Mouse (Mus musculus): ENCODE results near the gene Haao.

The Haao gene

DNA sequence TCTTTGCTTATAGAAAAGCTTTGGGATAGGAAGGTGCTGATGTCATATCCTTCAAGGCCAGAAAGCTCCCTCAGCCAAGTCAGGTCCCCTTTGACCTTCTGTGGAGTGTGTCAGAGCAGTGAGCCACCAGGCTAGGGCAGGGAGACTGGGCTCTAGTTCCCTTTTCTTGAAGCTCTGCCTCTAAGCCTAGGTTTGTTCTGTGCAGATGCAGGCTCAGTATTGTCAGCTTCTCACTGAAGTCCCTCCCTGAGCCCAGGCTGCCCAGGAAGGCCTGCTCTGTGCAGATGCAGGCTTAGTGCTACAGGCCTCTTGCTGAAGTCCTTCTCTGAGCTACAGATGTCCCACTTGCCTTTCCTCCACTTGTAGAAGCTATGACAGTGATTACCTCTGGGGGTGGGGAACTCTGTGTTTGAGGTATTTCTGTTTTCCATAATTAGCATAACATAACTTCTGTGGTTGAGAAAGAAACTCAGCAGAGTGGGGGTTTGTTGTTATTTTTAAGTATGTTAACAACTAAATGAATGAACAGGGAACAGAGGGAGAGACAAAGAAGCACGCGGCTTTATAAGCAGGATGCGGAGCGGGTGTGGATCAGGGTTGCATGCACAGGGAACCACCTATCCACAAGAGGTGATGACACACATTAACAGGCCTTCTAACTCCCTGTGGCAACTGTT, 17.0 kb downstream of the Haao start:
- DNase-seq, result peak; percentile 77 to 79

DNA sequence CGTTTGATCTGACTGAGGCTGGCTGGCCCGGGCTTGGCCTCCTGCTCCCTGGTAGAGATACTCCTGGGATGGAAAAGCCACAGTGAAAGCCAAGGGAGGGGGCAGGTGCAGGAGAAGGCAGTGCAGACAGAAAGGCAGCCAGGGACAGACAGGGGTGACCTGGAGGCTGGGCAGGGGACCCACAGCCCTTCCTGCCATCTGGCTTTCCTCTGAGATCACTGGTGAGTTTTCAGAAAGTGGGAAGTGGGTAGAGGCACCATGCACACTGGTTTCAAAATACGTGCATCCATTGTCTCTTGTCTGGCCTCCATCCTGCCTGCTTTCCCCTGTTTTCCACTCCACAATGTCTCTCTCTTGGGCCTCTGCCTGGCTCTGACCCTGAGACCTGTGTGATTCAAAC, 18.4 kb downstream of the Haao start:
- no peak for DNase-seq

DNA sequence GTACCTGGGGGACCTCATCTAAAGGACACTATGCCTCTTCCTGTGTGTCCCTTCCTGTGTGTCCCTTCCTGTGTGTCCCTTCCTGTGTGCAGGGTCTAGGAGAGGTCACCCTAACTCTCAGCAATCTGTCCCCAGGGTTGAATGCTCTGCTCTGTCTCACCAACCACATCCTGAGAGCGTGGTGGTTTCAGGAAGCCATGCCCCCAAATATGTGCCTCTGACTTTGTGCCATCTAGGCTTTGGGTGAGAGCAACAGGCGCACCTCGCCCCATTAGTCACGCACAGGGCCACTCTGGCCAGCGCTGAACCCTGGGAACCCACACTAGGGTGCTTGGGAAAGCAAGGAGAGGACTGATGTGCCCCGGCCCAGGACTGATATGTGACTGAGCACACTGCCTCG, 23.9 kb downstream of the Haao start:
- peak; percentile 53 to 54 for DNase-seq

DNA sequence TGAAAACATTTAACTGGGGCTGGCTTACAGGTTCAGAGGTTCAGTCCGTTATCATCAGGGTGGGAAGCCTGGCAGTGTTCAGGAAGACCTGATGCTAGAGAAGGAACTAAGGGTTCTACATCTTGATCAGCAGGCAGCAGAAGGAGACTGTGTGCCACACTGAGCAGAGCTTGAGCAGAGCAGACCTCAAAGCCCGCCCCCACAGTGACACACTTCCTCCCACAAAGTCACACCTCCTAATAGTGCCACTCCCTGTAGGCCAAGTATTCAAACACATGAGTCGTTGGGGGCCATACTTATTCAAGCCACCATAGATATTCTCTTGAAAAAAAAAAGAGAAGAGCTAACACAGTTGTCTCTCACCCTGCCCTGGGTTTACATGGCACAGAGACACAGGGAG, 25.9 kb downstream of the Haao start:
- peak; percentile 66 to 76 for DNase-seq

DNA sequence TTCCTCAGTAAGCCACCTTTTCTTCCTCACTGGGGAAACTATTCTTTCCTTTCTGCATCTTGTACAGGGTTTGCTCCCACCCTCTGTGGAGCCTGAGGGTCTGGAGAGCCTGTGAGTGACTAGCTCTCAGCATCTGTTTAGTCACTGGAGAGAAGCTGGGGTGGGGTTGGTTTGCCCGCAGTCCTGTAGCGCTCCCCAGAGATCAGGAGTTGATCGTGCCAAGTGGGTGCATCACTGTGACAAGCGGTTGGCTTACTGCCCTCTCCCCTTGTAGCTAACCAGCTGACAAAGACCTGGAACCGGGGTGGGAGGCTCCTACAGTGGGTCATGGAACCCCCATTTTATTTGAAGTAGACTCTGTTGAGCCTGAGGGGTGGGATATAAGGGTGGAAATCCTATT, 27.1 kb downstream of the Haao start:
- peak in 1 of 2 experiments; percentile 24 for DNase-seq

DNA sequence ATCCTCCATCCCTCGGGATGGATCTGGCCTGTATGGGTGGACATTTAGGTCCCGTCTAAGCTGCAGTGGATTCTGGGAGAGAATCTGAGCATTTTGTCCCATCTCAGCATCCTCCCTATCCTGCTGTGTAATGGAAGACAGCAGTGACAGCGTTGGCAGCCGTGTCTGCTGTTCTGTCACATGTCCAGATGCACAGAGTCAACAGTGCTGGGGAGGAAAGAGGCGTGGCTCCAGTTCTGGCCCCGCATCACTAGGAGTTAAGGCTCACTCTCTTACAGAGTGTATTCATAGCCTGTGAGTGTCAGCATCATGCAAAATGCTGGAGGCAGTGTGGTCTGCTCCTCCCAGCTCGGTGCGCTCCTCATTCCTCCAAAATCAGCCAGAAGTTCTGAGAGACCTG, 28.3 kb downstream of the Haao start:
- DNase-seq, result no peak

DNA sequence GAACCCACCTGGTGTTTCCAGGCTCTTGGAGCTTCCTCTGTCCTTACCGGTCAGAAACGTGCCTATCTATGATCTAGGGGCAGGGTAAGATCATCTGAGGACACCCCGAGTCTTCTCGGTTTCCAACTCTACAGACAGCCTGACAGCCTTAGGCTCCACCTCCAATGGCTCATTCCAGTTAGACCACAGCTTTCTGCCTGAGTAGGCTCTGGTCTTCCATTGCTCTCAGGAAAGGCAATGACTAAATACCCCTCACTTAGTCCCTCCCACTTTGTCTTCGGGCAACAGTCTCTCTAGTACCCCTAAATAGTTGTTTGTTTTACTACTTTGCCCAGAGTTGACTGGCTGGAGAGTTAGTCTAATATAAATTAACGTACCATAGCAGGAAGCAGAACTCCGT, 30.8 kb downstream of the Haao start:
- no peak for DNase-seq

DNA sequence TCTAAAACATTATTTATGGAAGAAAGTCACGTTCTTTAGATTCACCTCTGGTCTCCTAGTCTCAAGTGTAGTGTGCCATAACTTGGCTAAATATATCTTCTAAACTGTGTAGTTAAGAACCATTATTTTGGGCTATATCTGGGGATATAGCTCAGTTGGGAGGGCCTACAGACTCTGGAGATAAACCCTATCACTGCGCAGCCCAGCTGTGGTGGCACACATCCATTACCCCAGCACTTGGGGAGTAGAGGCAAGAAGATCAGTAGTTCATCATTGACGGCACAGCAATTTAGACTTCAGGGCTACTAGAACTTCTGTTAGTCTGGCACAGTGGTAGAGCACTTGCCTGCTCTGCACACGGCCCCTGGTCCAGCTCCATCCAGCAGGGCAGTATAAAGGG, 34.7 kb downstream of the Haao start:
- DNase-seq, result no peak

DNA sequence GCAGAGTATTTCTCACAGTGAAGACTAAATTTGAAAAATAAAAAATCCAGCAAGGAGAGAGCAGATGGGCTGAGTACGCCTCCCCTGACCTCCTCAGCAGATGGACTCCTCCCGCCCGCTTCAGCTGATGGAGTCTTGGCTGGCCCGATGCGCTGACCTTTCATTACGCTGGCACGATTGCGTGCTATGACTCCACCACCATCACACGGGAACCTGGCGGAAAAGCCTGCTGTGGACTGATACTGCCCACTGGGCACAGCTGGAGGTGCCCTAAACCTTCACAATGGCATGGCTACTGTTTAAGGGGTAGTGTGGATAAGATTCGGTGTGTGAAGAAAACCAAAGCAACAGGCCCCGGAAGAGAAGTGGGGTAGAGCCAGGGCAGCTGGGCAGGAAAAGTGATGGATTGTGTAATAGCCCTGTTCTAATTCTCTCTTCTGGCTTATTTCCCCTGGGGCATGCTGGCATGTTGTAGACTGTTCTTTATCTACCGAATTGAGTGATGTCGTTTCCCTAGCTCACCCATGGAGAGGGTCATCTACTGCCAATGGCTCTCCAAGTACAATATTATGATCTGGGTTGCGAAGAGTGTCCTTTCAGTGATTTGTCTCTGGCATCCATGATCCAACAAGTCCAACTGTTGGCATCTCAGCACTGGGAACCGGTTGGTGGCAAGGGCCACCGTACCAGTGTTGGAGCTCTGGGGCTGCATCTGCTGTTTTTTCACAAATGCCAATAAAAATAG, 35.4 kb downstream of the Haao start:
- DNase-seq, result no peak

DNA sequence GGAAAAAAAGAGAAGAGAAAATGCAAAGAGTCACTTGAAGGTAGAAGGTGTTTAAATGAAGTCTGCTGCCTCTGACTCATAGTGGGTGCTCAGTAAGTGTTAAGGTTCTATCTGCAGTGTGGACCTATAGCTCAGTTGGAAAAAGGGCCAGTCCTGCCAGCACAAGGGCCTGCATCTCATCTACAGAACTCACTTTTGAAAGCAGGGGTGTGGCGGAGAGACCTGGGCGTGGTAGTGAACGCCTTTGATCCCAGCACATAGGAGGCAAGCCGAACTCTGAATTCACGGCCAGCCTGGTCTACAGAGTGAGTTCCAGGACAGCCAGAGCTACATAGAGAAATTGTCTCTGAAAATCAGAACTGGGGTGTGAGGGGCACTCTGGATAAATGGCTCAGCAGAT, 37.5 kb downstream of the Haao start:
- DNase-seq, result no peak

DNA sequence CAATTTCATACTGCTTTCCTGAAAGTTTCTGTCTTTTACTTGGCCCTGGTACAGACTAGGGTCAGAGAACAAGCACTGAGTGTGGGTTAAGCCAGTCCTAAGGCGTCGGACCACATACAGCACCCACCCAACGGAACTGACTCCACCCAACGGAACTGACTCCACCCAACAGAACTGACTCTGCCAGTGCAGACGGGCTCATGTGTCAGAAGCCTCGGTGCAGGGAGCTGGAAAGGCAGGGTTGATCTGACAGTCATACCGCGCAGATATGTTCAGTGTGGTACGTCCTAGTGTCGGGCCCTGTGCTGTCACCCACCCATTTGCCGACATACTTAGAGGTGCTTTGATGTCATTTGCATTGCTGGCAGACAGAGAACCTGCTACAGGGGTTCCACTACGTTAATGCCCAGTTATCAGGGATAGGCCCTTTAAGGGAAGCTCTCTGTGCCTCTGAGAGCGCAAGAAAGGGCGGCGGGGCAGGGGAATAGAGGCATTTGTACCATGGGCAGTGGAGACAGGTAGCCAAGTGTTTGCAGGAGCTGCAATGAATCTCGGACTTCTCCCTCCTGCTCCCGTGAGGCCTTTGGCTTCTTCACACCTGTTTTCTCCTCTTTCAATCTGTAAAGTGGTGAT, 38.5 kb downstream of the Haao start:
- DNase-seq, result peak in 1 of 2 experiments; percentile 21

DNA sequence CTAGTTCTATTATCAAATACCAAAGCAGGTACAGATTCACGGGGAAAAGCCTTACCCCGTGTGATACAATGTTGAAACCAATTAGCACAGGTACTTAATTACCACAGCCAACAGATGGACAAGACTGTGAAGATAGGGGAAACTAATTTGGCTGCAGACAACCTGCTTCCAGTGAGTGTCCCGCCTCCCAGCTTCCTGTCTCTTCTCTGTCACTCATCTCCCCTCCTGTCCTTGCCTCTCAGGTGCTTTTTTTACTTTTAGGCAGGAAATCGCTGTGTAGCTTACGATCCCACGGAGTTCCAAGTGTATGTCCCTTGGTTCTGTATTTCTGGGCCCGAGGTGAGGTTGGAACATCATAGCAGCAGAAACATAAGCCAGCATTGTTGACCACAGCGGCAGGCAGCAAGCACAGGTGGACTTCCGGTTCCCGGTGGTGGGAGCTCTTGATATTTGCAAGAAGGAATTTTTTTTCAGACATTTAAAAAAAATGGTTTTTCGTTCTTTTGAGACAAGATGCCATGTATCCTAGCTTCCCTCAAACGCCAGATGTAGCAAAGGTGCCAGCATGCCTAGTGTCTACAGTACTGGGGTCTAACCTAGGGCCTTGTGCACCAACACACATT, 39.2 kb downstream of the Haao start:
- no peak for DNase-seq

DNA sequence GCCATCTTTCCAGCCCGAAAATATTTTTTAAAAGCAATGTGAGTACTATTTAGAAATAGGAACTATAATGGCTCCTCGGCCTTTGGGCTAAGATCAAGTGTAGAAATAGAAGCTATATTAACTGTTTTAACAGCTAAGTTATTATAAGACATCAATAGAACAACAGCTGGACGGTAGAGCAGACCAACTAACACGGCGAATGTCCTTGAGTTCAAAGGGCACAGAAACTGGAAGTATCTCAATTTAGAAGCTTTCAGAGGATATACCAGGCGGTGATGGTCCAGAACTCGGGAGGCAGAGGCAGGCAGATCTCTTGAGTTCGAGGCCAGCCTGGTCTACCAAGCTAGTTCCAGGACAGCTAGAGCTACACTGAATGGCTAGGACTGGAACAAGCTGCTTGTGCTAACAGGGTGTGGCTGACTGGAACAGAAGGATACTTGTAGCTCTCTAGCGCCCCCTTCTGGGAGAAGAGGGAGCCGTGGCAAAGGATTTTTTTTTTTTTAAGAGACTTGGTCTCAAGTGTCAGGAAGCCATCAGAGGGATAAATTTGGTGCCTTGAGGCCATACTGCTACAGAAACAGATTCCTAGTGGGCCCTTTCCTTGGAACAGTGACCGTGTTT, 39.9 kb downstream of the Haao start:
- DNase-seq, result peak; percentile 89 to 90

DNA sequence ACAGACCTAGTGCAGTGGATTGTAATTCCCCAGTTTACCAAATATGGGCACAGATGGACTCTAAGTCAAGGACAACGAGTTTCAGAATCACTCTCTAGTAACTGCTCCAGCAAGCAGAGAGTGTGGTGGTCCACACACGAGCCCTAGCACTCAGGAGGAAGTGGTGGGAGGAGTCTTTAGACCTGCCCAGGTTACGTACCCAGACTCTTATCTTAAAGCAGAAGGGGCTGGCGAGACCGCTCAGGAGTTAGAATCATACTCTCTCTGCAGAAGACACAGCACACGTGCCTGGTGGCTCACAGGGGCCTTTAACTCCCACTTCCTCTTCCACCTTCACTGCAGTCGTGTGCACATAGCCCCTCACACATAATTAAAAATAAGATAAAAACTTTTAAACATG, 40.4 kb downstream of the Haao start:
- DNase-seq, result peak; percentile 68 to 75

DNA sequence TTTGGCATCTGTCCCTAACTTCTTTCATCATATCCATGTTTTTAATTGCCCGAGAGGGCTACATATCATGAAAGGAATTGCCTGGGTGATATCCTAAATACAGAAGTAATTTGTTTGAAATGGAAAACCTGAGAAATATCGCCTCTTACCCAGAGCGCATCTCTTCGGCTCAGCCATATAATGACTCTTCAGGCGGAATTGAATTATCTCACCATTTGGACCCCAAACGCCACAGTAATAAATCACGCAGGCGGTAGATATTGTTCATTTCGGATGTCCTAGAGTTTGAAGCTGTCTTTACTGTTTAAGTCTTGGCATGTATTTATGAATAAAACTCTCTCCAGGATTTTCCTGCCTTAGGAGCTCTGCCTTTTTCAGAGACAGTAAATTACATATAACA, 42.7 kb downstream of the Haao start:
- no peak for DNase-seq

DNA sequence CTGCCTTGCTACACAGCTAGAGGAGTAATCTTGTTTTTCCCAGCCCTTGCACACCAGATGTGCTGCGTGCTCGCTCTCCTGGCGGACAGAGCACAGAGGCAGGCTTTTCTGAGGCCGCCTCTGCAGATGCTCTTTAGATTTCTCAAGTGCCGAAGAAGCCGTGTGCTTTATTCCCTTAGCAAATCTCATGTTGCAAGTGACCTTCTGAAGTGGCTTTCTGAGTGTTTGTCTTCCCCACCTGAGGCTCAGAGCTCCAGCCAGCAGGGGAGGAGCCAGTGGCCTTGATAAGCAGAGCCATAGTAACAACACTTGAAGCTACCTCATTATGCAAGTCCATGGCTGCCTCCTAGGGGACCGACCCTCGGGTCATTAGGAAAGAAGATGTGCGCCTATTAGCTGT, 43.8 kb downstream of the Haao start:
- DNase-seq, result no peak

DNA sequence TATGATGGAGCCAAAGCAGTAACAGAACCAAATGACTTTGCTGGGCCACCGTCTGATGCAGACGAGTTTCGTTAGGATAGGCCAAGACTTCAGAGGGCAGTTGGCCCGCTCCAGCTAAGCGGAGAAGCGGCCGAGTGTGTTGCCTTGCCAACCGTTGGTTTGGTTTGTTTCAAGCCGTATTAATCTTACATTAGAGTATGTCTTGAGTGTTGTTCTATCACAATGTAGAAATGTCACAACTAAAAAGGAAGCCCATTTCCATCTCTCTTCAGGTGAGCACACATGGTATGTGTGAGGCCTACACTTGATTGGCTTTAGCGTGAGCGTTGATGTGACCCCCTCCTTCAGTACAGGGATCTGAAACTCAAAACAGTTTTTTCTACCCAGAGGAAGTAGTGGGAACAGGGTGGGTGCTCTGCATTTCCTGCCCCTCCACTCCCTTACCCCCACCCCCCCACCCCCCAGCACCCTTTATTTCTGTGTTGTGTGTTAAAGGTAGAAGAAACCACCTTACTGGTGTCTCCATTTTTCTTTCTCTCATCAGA, 48.2 kb downstream of the Haao start:
- DNase-seq, result peak; percentile 54 to 59

DNA sequence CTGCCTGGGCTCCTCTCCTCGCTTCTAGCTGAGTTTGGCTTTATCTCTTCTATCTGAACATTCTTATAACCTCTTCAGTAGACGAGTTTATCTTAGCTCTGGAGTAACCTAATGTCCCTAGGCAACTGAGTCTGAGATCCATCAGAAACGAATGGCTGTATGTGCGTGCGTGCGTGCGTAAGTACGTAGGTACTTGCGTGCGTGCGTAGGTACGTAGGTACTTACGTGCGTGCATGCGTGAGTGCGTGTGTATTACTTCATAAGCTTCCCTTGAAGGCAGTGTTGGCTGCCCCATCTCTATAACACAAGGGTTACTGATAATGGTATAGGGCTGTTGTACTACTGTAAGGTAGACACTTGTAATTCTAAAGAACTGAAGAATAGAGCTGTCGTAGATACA, 52.6 kb downstream of the Haao start:
- DNase-seq, result no peak

DNA sequence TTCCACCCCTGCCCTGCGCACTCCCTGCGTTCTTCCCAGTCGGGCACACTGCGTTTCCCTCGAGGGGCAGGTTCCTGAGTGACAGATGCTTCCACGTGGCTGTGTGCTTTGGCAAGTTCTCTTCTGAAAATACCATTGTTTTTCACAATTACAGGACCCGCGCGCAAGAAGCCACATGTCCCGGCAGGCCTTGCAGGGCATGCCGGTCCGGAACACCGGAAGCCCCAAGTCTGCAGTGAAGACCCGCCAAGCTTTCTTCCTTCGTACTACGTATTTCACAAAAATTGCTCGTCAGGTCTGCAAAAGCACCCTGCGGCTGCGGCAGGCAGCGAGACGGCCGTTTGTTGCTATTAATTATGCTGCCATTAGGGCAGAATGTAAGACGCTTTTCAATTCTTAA, 55.4 kb downstream of the Haao start:
- no peak for DNase-seq

DNA sequence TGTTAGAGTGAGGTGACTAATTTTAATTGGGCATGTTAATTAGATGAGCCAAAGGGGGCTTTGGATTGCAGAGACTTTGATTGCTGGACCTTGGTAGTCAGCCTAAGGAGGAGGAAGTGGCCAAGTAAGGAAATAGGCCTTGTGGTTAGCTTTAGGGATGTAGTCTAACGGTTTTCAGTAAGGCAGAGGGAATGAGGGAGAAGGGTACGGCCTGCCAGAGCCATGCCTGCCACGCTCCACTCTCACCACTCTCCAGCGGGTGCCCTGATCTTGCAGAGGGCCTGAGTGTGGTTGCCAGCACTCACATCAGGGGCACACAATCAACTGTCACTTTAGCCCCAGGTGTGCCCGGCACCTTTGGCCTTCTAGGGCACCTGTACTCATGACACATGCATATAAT, 57.6 kb downstream of the Haao start:
- DNase-seq, result no peak

DNA sequence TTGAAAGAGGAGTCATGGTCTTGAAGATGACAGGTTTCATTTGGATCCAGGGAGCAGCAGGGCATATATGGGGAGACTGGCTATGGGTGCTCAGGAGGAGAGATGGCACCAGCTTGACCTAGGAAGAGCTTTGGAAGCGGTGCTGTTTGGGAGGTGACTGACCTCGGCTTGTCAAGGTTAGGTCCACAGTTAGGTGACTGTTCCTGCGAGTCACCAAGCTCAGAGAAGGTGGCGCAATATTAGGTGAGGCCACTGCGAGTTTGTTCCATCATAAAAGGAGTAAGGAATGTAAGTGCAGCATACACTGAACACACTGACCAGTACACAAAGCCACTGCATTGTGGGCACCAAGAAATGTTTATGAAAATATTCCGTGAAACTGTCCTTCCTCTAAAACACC, 61.3 kb downstream of the Haao start:
- DNase-seq, result no peak

DNA sequence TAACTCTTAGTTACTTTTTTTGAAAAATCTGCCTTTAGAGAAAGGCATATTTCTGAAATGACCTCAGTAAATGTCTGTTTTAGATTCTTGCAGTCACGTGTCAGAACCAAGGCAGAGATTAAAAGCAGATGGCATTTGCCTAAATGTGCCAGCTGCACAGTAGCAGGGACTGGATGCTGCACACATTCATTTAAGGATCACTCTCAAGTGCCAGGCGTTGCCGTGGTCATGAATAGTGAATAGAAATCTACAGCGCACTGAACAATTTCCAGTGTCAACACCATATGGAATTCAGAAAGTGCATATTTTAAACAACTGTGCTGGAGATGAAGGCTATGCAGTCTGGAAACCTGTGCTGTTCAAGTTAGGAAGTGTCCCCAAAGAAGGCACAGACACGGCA, 65.0 kb downstream of the Haao start:
- no peak for DNase-seq

All from B cell, adult 2 months (primary cell).